Mouse (Mus musculus) olfactory bulb, adult 2 months (tissue): ENCODE measurements around the gene Gabbr1.

Source experiments
- CTCF ChIP-seq: fragments of 200-500 bp; IDR thresholded peaks from 2 replicates; pipeline ENCODE4 v1.5.1; 2012; ENCODE audit warnings: low read depth, mild to moderate bottlenecking, low read length, moderate library complexity; ENCODE audit not compliant: insufficient read depth
- POLR2A ChIP-seq: fragments of 200-500 bp; IDR thresholded peaks from 2 replicates; pipeline ENCODE4 v1.6.1; 2012; ENCODE audit warnings: mild to moderate bottlenecking, low read depth, low read length, moderate library complexity; ENCODE audit not compliant: insufficient read depth

GRCm38 (mm10) chr17:36998477-36998876 lies 47.3 kb upstream of the Gabbr1 start:
- TF ChIP-seq CTCF (no peak), POLR2A (no peak)
